Mouse (Mus musculus) MEL (cell line): Measurements from ENCODE around the gene Paqr9. TPM values are rescaled to one million over a fixed set of nuclear protein-coding genes. Genes with fewer than 3 reads are reported as not detected.

Experiments used
- DNase-seq: peaks from one replicate; pipeline ENCODE4 v3.0.0; 2011; ENCODE audit warnings: low read depth, low spot score
- H3K27ac ChIP-seq: 2 replicates; pipeline ENCODE4 v1.5.1; 2012; ENCODE audit warnings: low read depth, mild to moderate bottlenecking, control low read depth, low read length, moderate library complexity; ENCODE audit not compliant: control insufficient read depth
- H3K27me3 ChIP-seq, 2 experiments: fragments of 150-350 bp in 1 of 2; sonication (generic) in 1 of 2; 2 replicates each; pipeline ENCODE4 v1.6.1; 2012; ENCODE audit warnings: low read length in 2 of 2, mild to moderate bottlenecking in 2 of 2, improper control_type of control experiment in 1 of 2, moderate library complexity in 1 of 2; ENCODE audit not compliant: insufficient read depth in 2 of 2, control insufficient read depth in 1 of 2
- H3K36me3 ChIP-seq, 2 experiments: 2 replicates each; pipeline ENCODE4 v1.6.1; 2012 to 2014; ENCODE audit warnings: low read length in 2 of 2, improper control_type of control experiment in 1 of 2, inconsistent platforms in 1 of 2, mild to moderate bottlenecking in 1 of 2; ENCODE audit not compliant: insufficient read depth in 2 of 2, control insufficient read depth in 1 of 2
- H3K4me1 ChIP-seq, 2 experiments: fragments of 150-350 bp in 1 of 2; sonication (generic) in 1 of 2; 2 replicates each; pipeline ENCODE4 v1.6.1; 2012; ENCODE audit warnings: low read length in 2 of 2, improper control_type of control experiment in 1 of 2, mild to moderate bottlenecking in 1 of 2; ENCODE audit not compliant: insufficient read depth in 2 of 2, control insufficient read depth in 1 of 2
- H3K4me3 ChIP-seq, 2 experiments: fragments of 150-350 bp in 1 of 2; sonication (generic) in 1 of 2; 2 replicates each; pipeline ENCODE4 v1.5.1; 2012; ENCODE audit warnings: low read depth in 2 of 2, low read length in 2 of 2, mild to moderate bottlenecking in 2 of 2, moderate library complexity in 2 of 2, control low read depth in 1 of 2, improper control_type of control experiment in 1 of 2; ENCODE audit not compliant: control insufficient read depth in 1 of 2, insufficient read depth in 1 of 2
- H3K79me2 ChIP-seq: 2 replicates; pipeline ENCODE4 v1.6.1; 2012; ENCODE audit warnings: mild to moderate bottlenecking, low read length, moderate library complexity; ENCODE audit not compliant: control insufficient read depth, poor library complexity, insufficient read depth
- H3K9ac ChIP-seq: 2 replicates; pipeline ENCODE4 v1.6.1; 2012; ENCODE audit warnings: low read depth, mild to moderate bottlenecking, control low read depth, low read length, moderate library complexity; ENCODE audit not compliant: control insufficient read depth, poor library complexity, severe bottlenecking
- H3K9me3 ChIP-seq: fragments of 150-350 bp; sonication (generic); replicated peaks from 2 replicates; pipeline ENCODE4 v1.6.1; 2012; ENCODE audit warnings: mild to moderate bottlenecking, low read length, improper control_type of control experiment, moderate library complexity; ENCODE audit not compliant: insufficient read depth
- BHLHE40 ChIP-seq: IDR thresholded peaks from 2 replicates; pipeline ENCODE4 v1.6.1; 2012; ENCODE audit warnings: low read depth, mild to moderate bottlenecking, inconsistent platforms, low read length, improper control_type of control experiment, borderline replicate concordance
- CHD1 ChIP-seq: IDR thresholded peaks from 2 replicates; pipeline ENCODE4 v1.6.1; 2012; ENCODE audit warnings: low read depth, mild to moderate bottlenecking, inconsistent platforms, low read length, improper control_type of control experiment
- CTCF ChIP-seq, 3 experiments: IDR thresholded peaks in 2 of 3; conservative IDR thresholded peaks in 1 of 3; 2 replicates each; pipeline ENCODE4 v1.5.1; 2011 to 2012; ENCODE audit warnings: low read length in 3 of 3, low read depth in 2 of 3, mild to moderate bottlenecking in 2 of 3, improper control_type of control experiment in 1 of 3, inconsistent platforms in 1 of 3, mixed read lengths in 1 of 3, moderate library complexity in 1 of 3; ENCODE audit not compliant: control insufficient read depth in 1 of 3, insufficient read depth in 1 of 3, poor library complexity in 1 of 3, severe bottlenecking in 1 of 3
- E2F4 ChIP-seq: IDR thresholded peaks from 2 replicates; pipeline ENCODE4 v1.6.1; 2011; ENCODE audit warnings: low read depth, low read length, improper control_type of control experiment, borderline replicate concordance
- GABPA ChIP-seq: IDR thresholded peaks from 2 replicates; pipeline ENCODE4 v1.6.1; 2012; ENCODE audit warnings: low read depth, mild to moderate bottlenecking, inconsistent platforms, low read length, improper control_type of control experiment, moderate library complexity
- JUND ChIP-seq: IDR thresholded peaks from 2 replicates; pipeline ENCODE4 v1.6.1; 2011; ENCODE audit warnings: low read depth, mild to moderate bottlenecking, improper control_type of control experiment, low read length
- MAZ ChIP-seq: IDR thresholded peaks from 2 replicates; pipeline ENCODE4 v1.6.1; 2012; ENCODE audit warnings: low read depth, mild to moderate bottlenecking, inconsistent platforms, low read length, improper control_type of control experiment
- MEF2A ChIP-seq: IDR thresholded peaks from 2 replicates; pipeline ENCODE4 v1.6.1; 2014; ENCODE audit warnings: low read depth, mild to moderate bottlenecking, inconsistent platforms, low read length, improper control_type of control experiment; ENCODE audit not compliant: poor library complexity, insufficient replicate concordance, severe bottlenecking; ENCODE audit errors: extremely low read depth
- NRF1 ChIP-seq: IDR thresholded peaks from 2 replicates; pipeline ENCODE4 v1.6.1; 2014; ENCODE audit warnings: low read depth, mild to moderate bottlenecking, inconsistent platforms, low read length, improper control_type of control experiment, moderate library complexity; ENCODE audit not compliant: poor library complexity, insufficient read depth, severe bottlenecking
- POLR2A ChIP-seq, 2 experiments: IDR thresholded peaks; 2 replicates each; pipeline ENCODE4 v1.6.1; 2011 to 2012; ENCODE audit warnings: low read length in 2 of 2, mild to moderate bottlenecking in 2 of 2, control low read depth in 1 of 2, improper control_type of control experiment in 1 of 2, low read depth in 1 of 2, moderate library complexity in 1 of 2; ENCODE audit not compliant: control insufficient read depth in 1 of 2, insufficient read depth in 1 of 2, poor library complexity in 1 of 2
- POLR2AphosphoS2 ChIP-seq: IDR thresholded peaks from 2 replicates; pipeline ENCODE4 v1.6.1; 2011; ENCODE audit warnings: low read length, improper control_type of control experiment
- RAD21 ChIP-seq: IDR thresholded peaks from 2 replicates; pipeline ENCODE4 v1.6.1; 2011; ENCODE audit warnings: mild to moderate bottlenecking, low read depth, low read length, improper control_type of control experiment
- RCOR1 ChIP-seq: IDR thresholded peaks from 2 replicates; pipeline ENCODE4 v1.6.1; 2012; ENCODE audit warnings: low read depth, mild to moderate bottlenecking, inconsistent platforms, low read length, improper control_type of control experiment
- SMC3 ChIP-seq: IDR thresholded peaks from 2 replicates; pipeline ENCODE4 v1.6.1; 2011; ENCODE audit warnings: low read depth, low read length, improper control_type of control experiment
- TBP ChIP-seq: IDR thresholded peaks from 2 replicates; pipeline ENCODE4 v1.8.0; 2011; ENCODE audit warnings: low read depth, low read length, improper control_type of control experiment
- TCF12 ChIP-seq: IDR thresholded peaks from 2 replicates; pipeline ENCODE4 v1.6.1; 2014; ENCODE audit warnings: low read depth, mild to moderate bottlenecking, inconsistent platforms, low read length, improper control_type of control experiment, moderate library complexity
- UBTF ChIP-seq: IDR thresholded peaks from 2 replicates; pipeline ENCODE4 v1.6.1; 2012; ENCODE audit warnings: low read depth, mild to moderate bottlenecking, inconsistent platforms, low read length, improper control_type of control experiment, moderate library complexity, borderline replicate concordance; ENCODE audit not compliant: insufficient read depth
- USF1 ChIP-seq: IDR thresholded peaks from 2 replicates; pipeline ENCODE4 v1.6.1; 2014; ENCODE audit warnings: low read depth, mild to moderate bottlenecking, inconsistent platforms, low read length, improper control_type of control experiment, moderate library complexity
- USF2 ChIP-seq, 2 experiments: IDR thresholded peaks; 2 replicates each; pipeline ENCODE4 v1.6.1; 2011 to 2012; ENCODE audit warnings: improper control_type of control experiment in 2 of 2, low read length in 2 of 2, borderline replicate concordance in 1 of 2, inconsistent platforms in 1 of 2, low read depth in 1 of 2, mild to moderate bottlenecking in 1 of 2; ENCODE audit not compliant: insufficient read depth in 1 of 2
- ZC3H11A ChIP-seq: IDR thresholded peaks from 2 replicates; pipeline ENCODE4 v1.6.1; 2012; ENCODE audit warnings: low read depth, mild to moderate bottlenecking, inconsistent platforms, low read length, improper control_type of control experiment
- polyA plus RNA-seq, 2 experiments: library from polyadenylated mRNA; stranded (reverse) in 1 of 2; unstranded in 1 of 2; fragments of >175 nt in 1 of 2; fragments of >200 nt in 1 of 2; gene quantifications; 2 replicates each; pipeline versions ENCODE4 v1.2.1 to v1.2.4; 2012; ENCODE audit warnings: low replicate concordance in 2 of 2, low read depth in 1 of 2; ENCODE audit not compliant: insufficient read length in 2 of 2, insufficient read depth in 1 of 2, missing spikeins in 1 of 2
- total RNA-seq: library from RNA; depleted of rRNA; stranded (reverse); fragments of 300-350 nt; gene quantifications from 2 replicates; pipeline ENCODE4 v1.2.3, GENCODE M21; 2012

Gene Paqr9
- total and polyA plus RNA-seq, 3 experiments, result 18.0 to 46.0 (median 24.8) TPM

GRCm38 (mm10) chr9:95527676-95528075 lies 31.8 kb upstream of the Paqr9 start (continued):
- peak; percentile 32 for TF ChIP-seq RCOR1
- TF ChIP-seq RAD21, result no peak
- no peak for TF ChIP-seq JUND
- TF ChIP-seq NRF1, result no peak
- no peak for TF ChIP-seq TBP
- TF ChIP-seq MAZ, result no peak
- no peak for TF ChIP-seq USF2 (IDR thresholded peaks at IDR 0.05; ENCODE audit: borderline replicate concordance in 1 of 2, insufficient read depth in 1 of 2, low read depth in 1 of 2, low read length in 2 of 2)
- no peak for TF ChIP-seq TCF12
- TF ChIP-seq, all 39 proteins: peak for 7

GRCm38 (mm10) chr9:95531144-95531543 lies 28.3 kb upstream of the Paqr9 start:
- Histone ChIP-seq H3K36me3 (peaks cover 0 to 13% of the 10 kb centered on the region in 2 experiments; a peak in 2 of 4 replicates), H3K9ac (no peak overlapping the region), H3K4me3 (no peak overlapping the region), H3K4me1 (peaks cover 2 to 9% of the 10 kb centered on the region in 2 experiments; a peak in 3 of 4 replicates)
- TF ChIP-seq RCOR1 (no peak), CHD1 (no peak), MEF2A (no peak), USF2 (IDR thresholded peaks at IDR 0.05; ENCODE audit: borderline replicate concordance in 1 of 2, insufficient read depth in 1 of 2, low read depth in 1 of 2, low read length in 2 of 2) (no peak), TBP (no peak), POLR2AphosphoS2 (no peak), BHLHE40 (no peak), UBTF (no peak), MAZ (no peak), POLR2A (IDR thresholded peaks at IDR 0.05; ENCODE audit: control insufficient read depth in 1 of 2, insufficient read depth in 1 of 2, low read depth in 1 of 2, low read length in 2 of 2, poor library complexity in 1 of 2) (no peak), ZC3H11A (no peak), E2F4 (no peak)
- TF ChIP-seq, all 39 proteins: peak for 0
- Histone ChIP-seq H3K27ac (no peak overlapping the region), H3K27me3 (no peaks in the 10 kb centered on the region), H3K9me3 (no peaks in the 10 kb centered on the region), H3K79me2 (no peaks in the 10 kb centered on the region)
- DNase-seq, result no peak

- Histone ChIP-seq H3K27ac (no peak overlapping the region), H3K27me3 (no peaks in the 10 kb centered on the region), H3K9ac (peak overlapping the region; percentile 25; the same call in 1 of the 2 replicates), H3K4me3 (no peak overlapping the region), H3K36me3 (no peaks in the 10 kb centered on the region), H3K4me1 (no peaks in the 10 kb centered on the region), H3K9me3 (no peaks in the 10 kb centered on the region), H3K79me2 (no peaks in the 10 kb centered on the region)
- TF ChIP-seq USF1 (no peak), NRF1 (peak; percentile 45; the same call in 1 of the 2 replicates), RAD21 (peak; percentile 79), CTCF (IDR thresholded peaks at IDR 0.05 in 2 of 3, conservative IDR thresholded peaks at IDR 0.05 in 1 of 3; ENCODE audit: control insufficient read depth in 1 of 3, insufficient read depth in 1 of 3, low read depth in 2 of 3, low read length in 3 of 3, poor library complexity in 1 of 3, severe bottlenecking in 1 of 3) (peak; percentile 36 to 75 (median 45)), GABPA (no peak), USF2 (IDR thresholded peaks at IDR 0.05; ENCODE audit: borderline replicate concordance in 1 of 2, insufficient read depth in 1 of 2, low read depth in 1 of 2, low read length in 2 of 2) (no peak), SMC3 (peak; percentile 87), ZC3H11A (peak; percentile 84)
- DNase-seq, result peak; percentile 52
Observed at GRCm38 (mm10) chr9:95533817-95534216, 25.6 kb upstream of the Paqr9 start.
